Mouse (Mus musculus): ENCODE results near the gene Dbndd2. TPM values are rescaled to one million over a fixed set of nuclear protein-coding genes. Genes with fewer than 3 reads are reported as not detected.

Dbndd2 gene
- polyA plus RNA-seq, 1 experiment from 2014 or later: 9.2 TPM

GRCm38 (mm10) chr2:164442315-164443050, 43.4 kb upstream of the Dbndd2 start:
- peaks cover 7% of the 10 kb centered on the region; the same call in 1 of the 2 replicates for H3K27me3 ChIP-seq (replicated peaks; ENCODE audit: control insufficient read depth, insufficient read depth, low read length)
- peak overlapping the region; percentile 52 for H3K4me3 ChIP-seq (replicated peaks; ENCODE audit: low read length)
- H3K4me2 ChIP-seq (ENCODE audit: low read length): peak overlapping the region; percentile 92
- peak overlapping the region; percentile 63 for H3K9ac ChIP-seq (replicated peaks; ENCODE audit: low read depth, low read length)
- peaks cover 15% of the 10 kb centered on the region for H3K4me1 ChIP-seq (replicated peaks; ENCODE audit: control insufficient read depth, insufficient read depth, low read length)
- peak; percentile 49 for ATAC-seq
- no peak overlapping the region for H3K27ac ChIP-seq (ENCODE audit: low read length)
- WGBS: 2% methylated on average over 29 of the region's 29 CpGs
- H3K9me3 ChIP-seq (ENCODE audit: control insufficient read depth, low read length): no peaks in the 10 kb centered on the region
- no peaks in the 10 kb centered on the region for H3K36me3 ChIP-seq (ENCODE audit: control insufficient read depth, insufficient read depth)

GRCm38 (mm10) chr2:164443051-164443437, 42.9 kb upstream of the Dbndd2 start:
- H3K36me3 ChIP-seq (ENCODE audit: control insufficient read depth, insufficient read depth): no peaks in the 10 kb centered on the region
- H3K4me1 ChIP-seq (replicated peaks; ENCODE audit: control insufficient read depth, insufficient read depth, low read length): peaks cover 15% of the 10 kb centered on the region
- under 1% methylated on average over 26 of the region's 26 CpGs for WGBS
- peak overlapping the region; percentile 52 for H3K4me3 ChIP-seq (replicated peaks; ENCODE audit: low read length)
- H3K9me3 ChIP-seq (ENCODE audit: control insufficient read depth, low read length): no peaks in the 10 kb centered on the region
- H3K27me3 ChIP-seq (replicated peaks; ENCODE audit: control insufficient read depth, insufficient read depth, low read length): peaks cover 7% of the 10 kb centered on the region; the same call in 1 of the 2 replicates
- peak; percentile 95 for ATAC-seq
- peak overlapping the region; percentile 92 for H3K4me2 ChIP-seq (ENCODE audit: low read length)
- H3K27ac ChIP-seq (ENCODE audit: low read length): no peak overlapping the region
- peak overlapping the region; percentile 63 for H3K9ac ChIP-seq (replicated peaks; ENCODE audit: low read depth, low read length)

- Histone ChIP-seq H3K27me3 (replicated peaks; ENCODE audit: control insufficient read depth, insufficient read depth, low read length) (peaks cover 7% of the 10 kb centered on the region; the same call in 1 of the 2 replicates), H3K9ac (replicated peaks; ENCODE audit: low read depth, low read length) (peak within 1 kb of the TSS; percentile 63), H3K4me3 (replicated peaks; ENCODE audit: low read length) (peak within 1 kb of the TSS; percentile 52), H3K27ac (ENCODE audit: low read length) (no peak within 1 kb of the TSS), H3K36me3 (ENCODE audit: control insufficient read depth, insufficient read depth) (no peaks in the 10 kb centered on the region), H3K4me2 (ENCODE audit: low read length) (peak within 1 kb of the TSS; percentile 92), H3K4me1 (replicated peaks; ENCODE audit: control insufficient read depth, insufficient read depth, low read length) (peaks cover 15% of the 10 kb centered on the region), H3K9me3 (ENCODE audit: control insufficient read depth, low read length) (no peaks in the 10 kb centered on the region)
- WGBS: 8% methylated on average over 18 of the region's 18 CpGs
- ATAC-seq: no peak
Measured at GRCm38 (mm10) chr2:164443460-164444000, 42.4 kb upstream of the Dbndd2 start, which contains the start of gene Sdc4. TSS of gene Sdc4 (minus strand) at chr2:164443887.

- Histone ChIP-seq H3K27ac (ENCODE audit: low read length) (no peak overlapping the region), H3K27me3 (replicated peaks; ENCODE audit: control insufficient read depth, insufficient read depth, low read length) (peaks cover 7% of the 10 kb centered on the region; the same call in 1 of the 2 replicates), H3K4me1 (replicated peaks; ENCODE audit: control insufficient read depth, insufficient read depth, low read length) (peaks cover 15% of the 10 kb centered on the region), H3K36me3 (ENCODE audit: control insufficient read depth, insufficient read depth) (no peaks in the 10 kb centered on the region), H3K9me3 (ENCODE audit: control insufficient read depth, low read length) (no peaks in the 10 kb centered on the region), H3K4me3 (replicated peaks; ENCODE audit: low read length) (no peak overlapping the region), H3K4me2 (ENCODE audit: low read length) (no peak overlapping the region), H3K9ac (replicated peaks; ENCODE audit: low read depth, low read length) (no peak overlapping the region)
- WGBS: 89% methylated on average over 2 of the region's 2 CpGs
- no peak for ATAC-seq
Measured at GRCm38 (mm10) chr2:164444701-164445100, 41.2 kb upstream of the Dbndd2 start.

GRCm38 (mm10) chr2:164445399-164446085, 40.4 kb upstream of the Dbndd2 start:
- Histone ChIP-seq H3K4me3 (replicated peaks; ENCODE audit: low read length) (no peak overlapping the region), H3K27me3 (replicated peaks; ENCODE audit: control insufficient read depth, insufficient read depth, low read length) (peaks cover 7% of the 10 kb centered on the region; the same call in 1 of the 2 replicates), H3K4me2 (ENCODE audit: low read length) (no peak overlapping the region), H3K4me1 (replicated peaks; ENCODE audit: control insufficient read depth, insufficient read depth, low read length) (peaks cover 15% of the 10 kb centered on the region), H3K9me3 (ENCODE audit: control insufficient read depth, low read length) (no peaks in the 10 kb centered on the region), H3K36me3 (ENCODE audit: control insufficient read depth, insufficient read depth) (no peaks in the 10 kb centered on the region), H3K9ac (replicated peaks; ENCODE audit: low read depth, low read length) (no peak overlapping the region), H3K27ac (ENCODE audit: low read length) (no peak overlapping the region)
- no peak for ATAC-seq
- WGBS: 76% methylated on average over 3 of the region's 3 CpGs

- H3K4me2 ChIP-seq (ENCODE audit: low read length): no peak overlapping the region
- no peaks in the 10 kb centered on the region for H3K36me3 ChIP-seq (ENCODE audit: control insufficient read depth, insufficient read depth)
- WGBS: 83% methylated on average over 3 of the region's 3 CpGs
- H3K9me3 ChIP-seq (ENCODE audit: control insufficient read depth, low read length): no peaks in the 10 kb centered on the region
- no peak for ATAC-seq
- H3K27me3 ChIP-seq (replicated peaks; ENCODE audit: control insufficient read depth, insufficient read depth, low read length): peaks cover 7% of the 10 kb centered on the region; the same call in 1 of the 2 replicates
- no peak overlapping the region for H3K9ac ChIP-seq (replicated peaks; ENCODE audit: low read depth, low read length)
- no peak overlapping the region for H3K4me3 ChIP-seq (replicated peaks; ENCODE audit: low read length)
- no peak overlapping the region for H3K27ac ChIP-seq (ENCODE audit: low read length)
- H3K4me1 ChIP-seq (replicated peaks; ENCODE audit: control insufficient read depth, insufficient read depth, low read length): peaks cover 15% of the 10 kb centered on the region
Measured at GRCm38 (mm10) chr2:164446086-164446469, 39.8 kb upstream of the Dbndd2 start.

GRCm38 (mm10) chr2:164448140-164448539, 37.8 kb upstream of the Dbndd2 start:
- no peaks in the 10 kb centered on the region for H3K36me3 ChIP-seq (ENCODE audit: control insufficient read depth, insufficient read depth)
- peaks cover 5% of the 10 kb centered on the region for H3K4me1 ChIP-seq (replicated peaks; ENCODE audit: control insufficient read depth, insufficient read depth, low read length)
- 92% methylated on average over 1 of the region's 1 CpGs for WGBS
- H3K9me3 ChIP-seq (ENCODE audit: control insufficient read depth, low read length): no peaks in the 10 kb centered on the region
- H3K4me3 ChIP-seq (replicated peaks; ENCODE audit: low read length): no peak overlapping the region
- no peak overlapping the region for H3K9ac ChIP-seq (replicated peaks; ENCODE audit: low read depth, low read length)
- H3K27ac ChIP-seq (ENCODE audit: low read length): no peak overlapping the region
- H3K4me2 ChIP-seq (ENCODE audit: low read length): no peak overlapping the region
- H3K27me3 ChIP-seq (replicated peaks; ENCODE audit: control insufficient read depth, insufficient read depth, low read length): 0 out of 2 replicates have a peak, but pooled peaks cover 3% of the 10 kb centered on the region
- ATAC-seq: no peak

- Histone ChIP-seq H3K4me1 (replicated peaks; ENCODE audit: control insufficient read depth, insufficient read depth, low read length) (no peaks in the 10 kb centered on the region), H3K27ac (ENCODE audit: low read length) (no peak overlapping the region), H3K9ac (replicated peaks; ENCODE audit: low read depth, low read length) (no peak overlapping the region), H3K36me3 (ENCODE audit: control insufficient read depth, insufficient read depth) (no peaks in the 10 kb centered on the region), H3K4me3 (replicated peaks; ENCODE audit: low read length) (no peak overlapping the region), H3K9me3 (ENCODE audit: control insufficient read depth, low read length) (no peaks in the 10 kb centered on the region), H3K27me3 (replicated peaks; ENCODE audit: control insufficient read depth, insufficient read depth, low read length) (0 out of 2 replicates have a peak, but pooled peaks cover 3% of the 10 kb centered on the region), H3K4me2 (ENCODE audit: low read length) (no peak overlapping the region)
- WGBS: 84% methylated on average over 5 of the region's 5 CpGs
- ATAC-seq: no peak
Measured at GRCm38 (mm10) chr2:164448921-164449320, 37.0 kb upstream of the Dbndd2 start.

- ATAC-seq: no peak
- no peaks in the 10 kb centered on the region for H3K36me3 ChIP-seq (ENCODE audit: control insufficient read depth, insufficient read depth)
- no peak overlapping the region for H3K4me3 ChIP-seq (replicated peaks; ENCODE audit: low read length)
- no peaks in the 10 kb centered on the region for H3K4me1 ChIP-seq (replicated peaks; ENCODE audit: control insufficient read depth, insufficient read depth, low read length)
- H3K4me2 ChIP-seq (ENCODE audit: low read length): no peak overlapping the region
- no peak overlapping the region for H3K9ac ChIP-seq (replicated peaks; ENCODE audit: low read depth, low read length)
- 0 out of 2 replicates have a peak, but pooled peaks cover 2% of the 10 kb centered on the region for H3K27me3 ChIP-seq (replicated peaks; ENCODE audit: control insufficient read depth, insufficient read depth, low read length)
- WGBS: 88% methylated on average over 14 of the region's 14 CpGs
- no peak overlapping the region for H3K27ac ChIP-seq (ENCODE audit: low read length)
- no peaks in the 10 kb centered on the region for H3K9me3 ChIP-seq (ENCODE audit: control insufficient read depth, low read length)
Measured at GRCm38 (mm10) chr2:164449341-164450042, 36.4 kb upstream of the Dbndd2 start.
